Mouse (Mus musculus) ES-Bruce4 (cell line): ENCODE measurements around the gene Rnf223. TPM values are rescaled to one million over a fixed set of nuclear protein-coding genes. Genes with fewer than 3 reads are reported as not detected.

Source experiments
- H3K27ac ChIP-seq: 2 replicates; pipeline ENCODE4 v1.5.1; 2012; ENCODE audit warnings: low read length, inconsistent platforms; ENCODE audit not compliant: insufficient read depth
- H3K27me3 ChIP-seq: 2 replicates; pipeline ENCODE4 v1.6.1; 2012; ENCODE audit warnings: mild to moderate bottlenecking, low read length, inconsistent platforms; ENCODE audit not compliant: control insufficient read depth, poor library complexity, insufficient read depth, severe bottlenecking
- H3K36me3 ChIP-seq: 2 replicates; pipeline ENCODE4 v1.6.1; 2012; ENCODE audit warnings: inconsistent platforms, mild to moderate bottlenecking, low read length, moderate library complexity; ENCODE audit not compliant: control insufficient read depth, poor library complexity, insufficient read depth, severe bottlenecking
- H3K4me1 ChIP-seq: one replicate; pipeline ENCODE4 v1.8.1; 2011; ENCODE audit warnings: low read length; ENCODE audit not compliant: control insufficient read depth, insufficient read depth
- H3K4me3 ChIP-seq: 2 replicates; pipeline ENCODE4 v1.5.1; 2011; ENCODE audit warnings: low read depth, mild to moderate bottlenecking, low read length
- H3K9ac ChIP-seq: 2 replicates; pipeline ENCODE4 v1.6.1; 2012; ENCODE audit warnings: low read depth, mild to moderate bottlenecking, inconsistent platforms; ENCODE audit not compliant: poor library complexity, severe bottlenecking
- H3K9me3 ChIP-seq: replicated peaks from 2 replicates; pipeline ENCODE4 v1.6.1; 2012; ENCODE audit warnings: mild to moderate bottlenecking, low read length, inconsistent platforms; ENCODE audit not compliant: control insufficient read depth, poor library complexity, insufficient read depth, severe bottlenecking
- CTCF ChIP-seq: IDR thresholded peaks from one replicate; pipeline ENCODE4 v1.8.1; 2011; ENCODE audit warnings: low read depth, low read length
- EP300 ChIP-seq: IDR thresholded peaks from 2 replicates; pipeline ENCODE4 v1.6.1; 2011; ENCODE audit warnings: low read depth, low read length; ENCODE audit not compliant: insufficient read depth
- POLR2A ChIP-seq: IDR thresholded peaks from one replicate; pipeline ENCODE4 v1.8.1; 2011; ENCODE audit warnings: low read length; ENCODE audit not compliant: insufficient read depth
- polyA plus RNA-seq: library from polyadenylated mRNA; stranded (reverse); fragments of >200 nt; gene quantifications from 2 replicates; pipeline ENCODE4 v1.2.4, GENCODE M21; 2011; ENCODE audit warnings: low read depth; ENCODE audit not compliant: missing spikeins, insufficient read depth, insufficient read length

Rnf223 gene
- polyA plus RNA-seq, 1 experiment = 0.27 TPM

GRCm38 (mm10) chr4:156091236-156091635 is 39.1 kb upstream of the Rnf223 start:
- Histone ChIP-seq H3K27ac (no peak overlapping the region), H3K9ac (no peak overlapping the region), H3K36me3 (no peaks in the 10 kb centered on the region), H3K4me3 (no peak overlapping the region), H3K4me1 (no peaks in the 10 kb centered on the region), H3K9me3 (no peaks in the 10 kb centered on the region), H3K27me3 (no peaks in the 10 kb centered on the region)
- TF ChIP-seq EP300 = no peak
- TF ChIP-seq POLR2A = no peak
- no peak for TF ChIP-seq CTCF

- no peak for TF ChIP-seq CTCF
- TF ChIP-seq POLR2A = no peak
- no peak for TF ChIP-seq EP300
- Histone ChIP-seq H3K4me3 (no peak overlapping the region), H3K9me3 (no peaks in the 10 kb centered on the region), H3K36me3 (no peaks in the 10 kb centered on the region), H3K27me3 (no peaks in the 10 kb centered on the region), H3K4me1 (peaks cover under 1% of the 10 kb centered on the region), H3K9ac (no peak overlapping the region), H3K27ac (no peak overlapping the region)
Observed at GRCm38 (mm10) chr4:156092765-156093164, 37.5 kb upstream of the Rnf223 start.

- H3K4me1 ChIP-seq = peaks cover 2% of the 10 kb centered on the region
- H3K27me3 ChIP-seq = no peaks in the 10 kb centered on the region
- H3K27ac ChIP-seq = no peak overlapping the region
- H3K9ac ChIP-seq = no peak overlapping the region
- H3K36me3 ChIP-seq = no peaks in the 10 kb centered on the region
- no peaks in the 10 kb centered on the region for H3K9me3 ChIP-seq
- TF ChIP-seq EP300 (no peak), POLR2A (no peak), CTCF (no peak)
- no peak overlapping the region for H3K4me3 ChIP-seq
Observed at GRCm38 (mm10) chr4:156093758-156094157, 36.6 kb upstream of the Rnf223 start.

GRCm38 (mm10) chr4:156096191-156096590 is 34.1 kb upstream of the Rnf223 start:
- no peaks in the 10 kb centered on the region for H3K9me3 ChIP-seq
- H3K36me3 ChIP-seq = no peaks in the 10 kb centered on the region

GRCm38 (mm10) chr4:156097770-156098366 is 32.4 kb upstream of the Rnf223 start:
- Histone ChIP-seq H3K4me1 (peaks cover 2% of the 10 kb centered on the region), H3K36me3 (no peaks in the 10 kb centered on the region), H3K9me3 (no peaks in the 10 kb centered on the region), H3K27me3 (no peaks in the 10 kb centered on the region), H3K27ac (no peak overlapping the region), H3K4me3 (no peak overlapping the region), H3K9ac (no peak overlapping the region)
- no peak for TF ChIP-seq EP300
- TF ChIP-seq POLR2A = no peak
- TF ChIP-seq CTCF = no peak

More at GRCm38 (mm10) chr4:156096191-156096590, 34.1 kb upstream of the Rnf223 start:
- no peak for TF ChIP-seq EP300
- no peak for TF ChIP-seq CTCF
- no peak for TF ChIP-seq POLR2A
- H3K27me3 ChIP-seq = no peaks in the 10 kb centered on the region
- no peak overlapping the region for H3K27ac ChIP-seq
- no peak overlapping the region for H3K4me3 ChIP-seq
- no peak overlapping the region for H3K9ac ChIP-seq
- H3K4me1 ChIP-seq = peaks cover 2% of the 10 kb centered on the region

GRCm38 (mm10) chr4:156099427-156099826 is 30.9 kb upstream of the Rnf223 start:
- Histone ChIP-seq H3K9ac (no peak overlapping the region), H3K27me3 (no peaks in the 10 kb centered on the region), H3K36me3 (no peaks in the 10 kb centered on the region), H3K4me3 (no peak overlapping the region), H3K4me1 (peaks cover 2% of the 10 kb centered on the region), H3K9me3 (no peaks in the 10 kb centered on the region), H3K27ac (no peak overlapping the region)
- TF ChIP-seq EP300 = no peak
- no peak for TF ChIP-seq POLR2A
- TF ChIP-seq CTCF = no peak
